Mouse (Mus musculus) kidney, embryonic 15.5 days (tissue): Measurements from ENCODE around the gene Gm15517. TPM values are rescaled to one million over a fixed set of nuclear protein-coding genes. Genes with fewer than 3 reads are reported as not detected.
"Not testable (repeated sequence)": the region's sequence is repeated elsewhere in the genome, so short reads cannot be mapped to it uniquely, and the experiment has no call there.

Source experiments
- ATAC-seq: fragments of 200-750 bp; cut with Nextera tagmentation; replicated peaks from 2 replicates; pipeline ENCODE4 v1.8.0; 2017; ENCODE audit warnings: moderate TSS enrichment; ENCODE audit not compliant: low FRiP score
- H3K27ac ChIP-seq: fragments of 300-500 bp; sonication (generic); 2 replicates; pipeline ENCODE4 v1.5.1; 2015; ENCODE audit warnings: mild to moderate bottlenecking, inconsistent platforms
- H3K27me3 ChIP-seq: fragments of 300-500 bp; sonication (generic); 2 replicates; pipeline ENCODE4 v1.6.1; 2015; ENCODE audit warnings: inconsistent platforms
- H3K36me3 ChIP-seq: fragments of 300-500 bp; sonication (generic); 2 replicates; pipeline ENCODE4 v1.6.1; 2015; ENCODE audit warnings: inconsistent platforms
- H3K4me1 ChIP-seq: fragments of 300-500 bp; sonication (generic); 2 replicates; pipeline ENCODE4 v1.6.1; 2015; ENCODE audit warnings: inconsistent platforms
- H3K4me2 ChIP-seq: fragments of 300-500 bp; sonication (generic); 2 replicates; pipeline ENCODE4 v1.6.1; 2015; ENCODE audit warnings: moderate library complexity, mild to moderate bottlenecking, inconsistent platforms
- H3K4me3 ChIP-seq: fragments of 300-500 bp; sonication (generic); replicated peaks from 2 replicates; pipeline ENCODE4 v1.5.1; 2015; ENCODE audit warnings: mild to moderate bottlenecking, inconsistent platforms
- H3K9ac ChIP-seq: fragments of 300-500 bp; sonication (generic); 2 replicates; pipeline ENCODE4 v1.6.1; 2015; ENCODE audit warnings: mild to moderate bottlenecking, inconsistent platforms
- H3K9me3 ChIP-seq: fragments of 300-500 bp; sonication (generic); replicated peaks from 2 replicates; pipeline ENCODE4 v1.6.1; 2016; ENCODE audit warnings: inconsistent platforms
- WGBS: fragments of 180-500 bp; shearing (Covaris S2); methylation state at CpG from one replicate; pipeline ENCODE4 v1.1.7; 2015; ENCODE audit warnings: mixed read lengths; 5-methylcytosine and 5-hydroxymethylcytosine counted together
- polyA plus RNA-seq: library from polyadenylated mRNA; unstranded; fragments of >200 nt; fragmentation: Nextera tagmentation; extraction: Ambion mirVana; gene quantifications from 2 replicates; pipeline ENCODE4 v1.2.1, GENCODE M21; 2015

Gene Gm15517
- polyA plus RNA-seq, 1 experiment from 2014 or later, result not detected

GRCm38 (mm10) chr7:44273446-44273845 is 12.2 kb downstream of the Gm15517 start:
- no peak overlapping the region for H3K27ac ChIP-seq
- H3K9ac ChIP-seq, result no peak overlapping the region
- H3K4me2 ChIP-seq, result no peak overlapping the region
- no peaks in the 10 kb centered on the region for H3K36me3 ChIP-seq
- H3K4me3 ChIP-seq, result no peak overlapping the region
- no peaks in the 10 kb centered on the region for H3K9me3 ChIP-seq
- no peaks in the 10 kb centered on the region for H3K4me1 ChIP-seq
- no peak for ATAC-seq
- H3K27me3 ChIP-seq, result peaks cover 24% of the 10 kb centered on the region
- WGBS, result 66% methylated on average over 7 of the region's 7 CpGs

GRCm38 (mm10) chr7:44274096-44274495 is 12.8 kb downstream of the Gm15517 start:
- H3K4me3 ChIP-seq, result no peak overlapping the region

GRCm38 (mm10) chr7:44275546-44275945 is 14.3 kb downstream of the Gm15517 start:
- Histone ChIP-seq H3K36me3 (no peaks in the 10 kb centered on the region), H3K4me1 (no peaks in the 10 kb centered on the region), H3K27ac (no peak overlapping the region), H3K27me3 (peaks cover 24% of the 10 kb centered on the region), H3K9me3 (no peaks in the 10 kb centered on the region), H3K4me2 (no peak overlapping the region), H3K4me3 (no peak overlapping the region), H3K9ac (no peak overlapping the region)
- ATAC-seq, result no peak
- WGBS, result 67% methylated on average over 3 of the region's 3 CpGs

More at GRCm38 (mm10) chr7:44274096-44274495, 12.8 kb downstream of the Gm15517 start:
- Histone ChIP-seq H3K9me3 (no peaks in the 10 kb centered on the region), H3K4me1 (no peaks in the 10 kb centered on the region), H3K27ac (no peak overlapping the region), H3K9ac (no peak overlapping the region), H3K4me2 (no peak overlapping the region), H3K36me3 (no peaks in the 10 kb centered on the region), H3K27me3 (peaks cover 24% of the 10 kb centered on the region)
- 30% methylated on average over 11 of the region's 11 CpGs for WGBS
- no peak for ATAC-seq

- WGBS, result 78% methylated on average over 10 of the region's 10 CpGs
- Histone ChIP-seq H3K36me3 (no peaks in the 10 kb centered on the region), H3K4me3 (no peak overlapping the region), H3K9me3 (no peaks in the 10 kb centered on the region), H3K4me1 (no peaks in the 10 kb centered on the region), H3K27me3 (peaks cover 24% of the 10 kb centered on the region), H3K27ac (no peak overlapping the region), H3K4me2 (no peak overlapping the region), H3K9ac (no peak overlapping the region)
- ATAC-seq, result no peak
Measured at GRCm38 (mm10) chr7:44276461-44277249, 15.4 kb downstream of the Gm15517 start.

- no peak for ATAC-seq
- Histone ChIP-seq H3K36me3 (no peaks in the 10 kb centered on the region), H3K27ac (no peak overlapping the region), H3K9ac (no peak overlapping the region), H3K27me3 (peaks cover 24% of the 10 kb centered on the region), H3K4me1 (no peaks in the 10 kb centered on the region), H3K4me2 (no peak overlapping the region), H3K4me3 (no peak overlapping the region), H3K9me3 (no peaks in the 10 kb centered on the region)
- 45% methylated on average over 2 of the region's 2 CpGs for WGBS
Measured at GRCm38 (mm10) chr7:44277250-44277622, 16.0 kb downstream of the Gm15517 start.

- Histone ChIP-seq H3K36me3 (no peaks in the 10 kb centered on the region), H3K9me3 (no peaks in the 10 kb centered on the region), H3K9ac (no peak overlapping the region), H3K4me2 (no peak overlapping the region), H3K4me3 (no peak overlapping the region), H3K4me1 (no peaks in the 10 kb centered on the region), H3K27ac (no peak overlapping the region), H3K27me3 (peaks cover 2% of the 10 kb centered on the region; the same call in 1 of the 2 replicates)
- 52% methylated on average over 1 of the region's 1 CpGs for WGBS
- ATAC-seq, result no peak
Measured at GRCm38 (mm10) chr7:44280959-44281358, 19.7 kb downstream of the Gm15517 start.

GRCm38 (mm10) chr7:44281586-44281985 is 20.3 kb downstream of the Gm15517 start:
- no peak overlapping the region for H3K9ac ChIP-seq
- H3K27me3 ChIP-seq, result no peaks in the 10 kb centered on the region
- no peaks in the 10 kb centered on the region for H3K4me1 ChIP-seq
- no peak overlapping the region for H3K27ac ChIP-seq
- 78% methylated on average over 7 of the region's 7 CpGs for WGBS
- H3K36me3 ChIP-seq, result no peaks in the 10 kb centered on the region
- no peak for ATAC-seq
- H3K4me3 ChIP-seq, result no peak overlapping the region
- no peaks in the 10 kb centered on the region for H3K9me3 ChIP-seq
- no peak overlapping the region for H3K4me2 ChIP-seq

GRCm38 (mm10) chr7:44287760-44288159 is 26.5 kb downstream of the Gm15517 start:
- Histone ChIP-seq H3K9ac (no peak overlapping the region), H3K4me3 (no peak overlapping the region), H3K4me1 (no peaks in the 10 kb centered on the region), H3K27me3 (0 out of 2 replicates have a peak, but pooled peaks cover 4% of the 10 kb centered on the region), H3K36me3 (no peaks in the 10 kb centered on the region), H3K27ac (no peak overlapping the region), H3K4me2 (no peak overlapping the region), H3K9me3 (no peaks in the 10 kb centered on the region)
- ATAC-seq, result no peak
- 78% methylated on average over 7 of the region's 7 CpGs for WGBS

- WGBS, result 79% methylated on average over 4 of the region's 4 CpGs
- ATAC-seq, result no peak
- Histone ChIP-seq H3K4me3 (no peak overlapping the region), H3K27ac (no peak overlapping the region), H3K9me3 (no peaks in the 10 kb centered on the region), H3K4me1 (no peaks in the 10 kb centered on the region), H3K4me2 (no peak overlapping the region), H3K9ac (no peak overlapping the region), H3K36me3 (no peaks in the 10 kb centered on the region), H3K27me3 (0 out of 2 replicates have a peak, but pooled peaks cover 4% of the 10 kb centered on the region)
Measured at GRCm38 (mm10) chr7:44290986-44291385, 29.7 kb downstream of the Gm15517 start.

GRCm38 (mm10) chr7:44291418-44291817 is 30.2 kb downstream of the Gm15517 start:
- no peak for ATAC-seq
- 0 out of 2 replicates have a peak, but pooled peaks cover 4% of the 10 kb centered on the region for H3K27me3 ChIP-seq
- no peak overlapping the region for H3K9ac ChIP-seq
- 50% methylated on average over 4 of the region's 4 CpGs for WGBS
- H3K4me3 ChIP-seq, result no peak overlapping the region
- no peaks in the 10 kb centered on the region for H3K4me1 ChIP-seq
- no peaks in the 10 kb centered on the region for H3K36me3 ChIP-seq
- no peak overlapping the region for H3K27ac ChIP-seq
- no peaks in the 10 kb centered on the region for H3K9me3 ChIP-seq
- no peak overlapping the region for H3K4me2 ChIP-seq

GRCm38 (mm10) chr7:44297501-44297900 is 36.3 kb downstream of the Gm15517 start:
- H3K9ac ChIP-seq, H3K4me2 ChIP-seq, H3K9me3 ChIP-seq, H3K27me3 ChIP-seq, H3K36me3 ChIP-seq, H3K4me1 ChIP-seq, H3K27ac ChIP-seq, ATAC-seq, H3K4me3 ChIP-seq: not testable (repeated sequence)
- WGBS, result 85% methylated on average over 2 of the region's 2 CpGs

GRCm38 (mm10) chr7:44303346-44304340 is 42.4 kb downstream of the Gm15517 start:
- H3K9me3 ChIP-seq, result no peaks in the 10 kb centered on the region
- WGBS, result 83% methylated on average over 14 of the region's 14 CpGs
- peaks cover 14% of the 10 kb centered on the region for H3K27me3 ChIP-seq
- peak overlapping the region; percentile 67 for H3K4me3 ChIP-seq
- peak overlapping the region; percentile 77 for H3K9ac ChIP-seq
- peak overlapping the region; percentile 70 for H3K4me2 ChIP-seq
- peaks cover 36% of the 10 kb centered on the region for H3K4me1 ChIP-seq
- peak overlapping the region; percentile 94 for H3K27ac ChIP-seq
- no peak for ATAC-seq
- no peaks in the 10 kb centered on the region for H3K36me3 ChIP-seq
